Mouse (Mus musculus) cerebellum, postnatal 14 days (tissue): ENCODE results near the gene Cd8b1.
A peak's percentile ranks its signal among the peaks of the same experiment; 100 is the strongest.
"Not testable (repeated sequence)": the region's sequence is repeated elsewhere in the genome, so short reads cannot be mapped to it uniquely, and the experiment has no call there.

ENCODE experiments used
- DNase-seq, 2 experiments: peaks; one replicate each; pipeline ENCODE4 v3.0.0; 2021; ENCODE audit warnings: mixed read lengths in 2 of 2

Gene Cd8b1

GRCm38 (mm10) chr6:71322491-71322921 lies at the start of gene Cd8b1:
Cd8b1 (plus strand) TSS chr6:71322788.
- DNase-seq: no peak

GRCm38 (mm10) chr6:71273715-71274114 lies 48.9 kb upstream of the Cd8b1 start:
- no peak for DNase-seq

- DNase-seq: no peak
These were observed 48.0 kb upstream of the Cd8b1 start for GRCm38 (mm10) chr6:71274621-71275020.

GRCm38 (mm10) chr6:71279418-71279817 lies 43.2 kb upstream of the Cd8b1 start:
- no peak for DNase-seq

- DNase-seq: no peak
These were observed 29.1 kb upstream of the Cd8b1 start for GRCm38 (mm10) chr6:71293509-71293908.

GRCm38 (mm10) chr6:71295303-71295702 lies 27.3 kb upstream of the Cd8b1 start:
- DNase-seq: no peak

- DNase-seq: no peak
These were observed 24.5 kb upstream of the Cd8b1 start for GRCm38 (mm10) chr6:71298051-71298450.

- peak; percentile 21 to 52 for DNase-seq
These were observed 23.8 kb upstream of the Cd8b1 start for GRCm38 (mm10) chr6:71298751-71299150.

GRCm38 (mm10) chr6:71302097-71302731 lies 20.4 kb upstream of the Cd8b1 start:
- peak in 1 of 2 experiments; percentile 3 for DNase-seq

- DNase-seq: no peak
These were observed 15.1 kb upstream of the Cd8b1 start for GRCm38 (mm10) chr6:71307486-71307885.

- DNase-seq: no peak
These were observed 733 bp upstream of the Cd8b1 start, which contains the start of gene Smyd1 for GRCm38 (mm10) chr6:71321826-71322283. Smyd1 (minus strand) TSS chr6:71322233.

GRCm38 (mm10) chr6:71324816-71325215 lies 2.2 kb downstream of the Cd8b1 start:
- no peak for DNase-seq

- DNase-seq: no peak
These were observed 7.3 kb downstream of the Cd8b1 start for GRCm38 (mm10) chr6:71329881-71330280.

- no peak for DNase-seq
These were observed 7.9 kb downstream of the Cd8b1 start for GRCm38 (mm10) chr6:71330486-71330885.

GRCm38 (mm10) chr6:71331491-71331890 lies 8.9 kb downstream of the Cd8b1 start:
- not testable (repeated sequence) for DNase-seq

GRCm38 (mm10) chr6:71332236-71332965 lies 9.8 kb downstream of the Cd8b1 start:
- no peak for DNase-seq

- DNase-seq: no peak
These were observed 10.4 kb downstream of the Cd8b1 start for GRCm38 (mm10) chr6:71333031-71333430.

- no peak for DNase-seq
These were observed 11.1 kb downstream of the Cd8b1 start for GRCm38 (mm10) chr6:71333578-71334273.

- DNase-seq: no peak
These were observed 15.1 kb downstream of the Cd8b1 start for GRCm38 (mm10) chr6:71337666-71338065.

- no peak for DNase-seq
These were observed 16.4 kb downstream of the Cd8b1 start for GRCm38 (mm10) chr6:71338941-71339340.

- no peak for DNase-seq
These were observed 16.8 kb downstream of the Cd8b1 start for GRCm38 (mm10) chr6:71339351-71339750.

- no peak for DNase-seq
These were observed 18.6 kb downstream of the Cd8b1 start for GRCm38 (mm10) chr6:71341179-71341578.

- DNase-seq: no peak
These were observed 25.4 kb downstream of the Cd8b1 start for GRCm38 (mm10) chr6:71348006-71348405.

- no peak for DNase-seq
These were observed 28.6 kb downstream of the Cd8b1 start for GRCm38 (mm10) chr6:71351201-71351600.
